Mouse (Mus musculus): ENCODE results near the gene Grb7. TPM values are rescaled to one million over a fixed set of nuclear protein-coding genes. Genes with fewer than 3 reads are reported as not detected.

Gene Grb7
- total RNA-seq, 2 experiments from 2014 or later: 0.36 TPM; not detected in 1

GRCm38 (mm10) chr11:98462255-98462654 lies 16.1 kb downstream of the Grb7 start:
- intact Hi-C loops (cut with DNase I): no loop called here

GRCm38 (mm10) chr11:98463911-98464310 lies 17.7 kb downstream of the Grb7 start:
- intact Hi-C loops (cut with DNase I): no loop called here
- DNase-seq: no peak

More at GRCm38 (mm10) chr11:98462255-98462654, 16.1 kb downstream of the Grb7 start:
- no peak for DNase-seq

GRCm38 (mm10) chr11:98464516-98464915 lies 18.3 kb downstream of the Grb7 start:
- intact Hi-C loops (cut with DNase I): no loop called here
- no peak for DNase-seq

GRCm38 (mm10) chr11:98469761-98470714 lies 23.8 kb downstream of the Grb7 start:
- DNase-seq: no peak
- intact Hi-C loops (cut with DNase I): no loop called here

- intact Hi-C loops (cut with DNase I): no loop called here
- DNase-seq: no peak
Observed at GRCm38 (mm10) chr11:98470795-98471194, 24.6 kb downstream of the Grb7 start.

- intact Hi-C loops (cut with DNase I): no loop called here
- no peak for DNase-seq
Observed at GRCm38 (mm10) chr11:98472696-98473095, 26.5 kb downstream of the Grb7 start.

- no peak for DNase-seq
- intact Hi-C loops (cut with DNase I): no loop called here
Observed at GRCm38 (mm10) chr11:98473916-98474479, 27.8 kb downstream of the Grb7 start.

- no peak for DNase-seq
- intact Hi-C loops (cut with DNase I): no loop called here
Observed at GRCm38 (mm10) chr11:98474967-98475366, 28.8 kb downstream of the Grb7 start.

GRCm38 (mm10) chr11:98475630-98476433 lies 29.6 kb downstream of the Grb7 start:
- DNase-seq: no peak
- intact Hi-C loops (cut with DNase I): no loop called here

- intact Hi-C loops (cut with DNase I): no loop called here
- no peak for DNase-seq
Observed at GRCm38 (mm10) chr11:98476434-98476807, 30.2 kb downstream of the Grb7 start.

GRCm38 (mm10) chr11:98477011-98477701 lies 31.0 kb downstream of the Grb7 start:
- intact Hi-C loops (cut with DNase I): no loop called here
- no peak for DNase-seq

GRCm38 (mm10) chr11:98479026-98479939 lies 33.1 kb downstream of the Grb7 start:
- intact Hi-C loops (cut with DNase I): no loop called here
- no peak for DNase-seq

GRCm38 (mm10) chr11:98479940-98480497 lies 33.8 kb downstream of the Grb7 start:
- no peak for DNase-seq
- intact Hi-C loops (cut with DNase I): no loop called here

- intact Hi-C loops (cut with DNase I): no loop called here
- no peak for DNase-seq
Observed at GRCm38 (mm10) chr11:98481231-98481630, 35.0 kb downstream of the Grb7 start.

- DNase-seq: no peak
- intact Hi-C loops (cut with DNase I): no loop called here
Observed at GRCm38 (mm10) chr11:98482067-98482466, 35.9 kb downstream of the Grb7 start.

- intact Hi-C loops (cut with DNase I): no loop called here
- no peak for DNase-seq
Observed at GRCm38 (mm10) chr11:98485749-98486148, 39.6 kb downstream of the Grb7 start.

- intact Hi-C loops (cut with DNase I): no loop called here
Observed at GRCm38 (mm10) chr11:98487526-98488040, 41.4 kb downstream of the Grb7 start.

GRCm38 (mm10) chr11:98488540-98489234 lies 42.5 kb downstream of the Grb7 start:
- intact Hi-C loops (cut with DNase I): no loop called here

More at GRCm38 (mm10) chr11:98487526-98488040, 41.4 kb downstream of the Grb7 start:
- no peak for DNase-seq

More at GRCm38 (mm10) chr11:98488540-98489234, 42.5 kb downstream of the Grb7 start:
- DNase-seq: no peak

All from heart, postnatal 14 days (tissue).